10 mouse cellular contexts compared by ENCODE assay signal in genomic region chr9:80155277-80155676, GRCm38 (mm10). TPM values are rescaled to one million over a fixed set of nuclear protein-coding genes. Genes with fewer than 3 reads are reported as not detected.
DNase-seq lines count a peak whose midpoint lies in the region; ATAC-seq lines count a peak whose summit lies in the region.
"Had no signal": no experiment of that assay in that cellular context is flagged by ENCODE, and none has a peak within 500 bp of the region (broad histone marks: within the 10 kb centered on the region; RNA-seq: fewer than 3 reads in every experiment).

No protein-coding gene starts in this region.

- peak; percentile 83 for ATAC-seq in forebrain, embryonic 16.5 days
- peak; percentile 72 for ATAC-seq in hindbrain, embryonic 13.5 days (ENCODE audit: low FRiP score)
- peak; percentile 76 for ATAC-seq in neural tube, embryonic 12.5 days (ENCODE audit: low FRiP score, low read depth)
- no peak for ATAC-seq in megakaryocyte-erythroid progenitor cell, adult 5-6 weeks (replicated peaks; ENCODE audit: low FRiP score, low TSS enrichment, poor library complexity, severe bottlenecking)
- no peak for ATAC-seq in cerebellum, adult (ENCODE audit: insufficient number of reproducible peaks, low FRiP score, low TSS enrichment)

- peak; percentile 26 for DNase-seq in gastrocnemius, postnatal 14 days
- no peak for DNase-seq in gastrocnemius, adult 18-20 months (ENCODE audit: low spot score)
- peak; percentile 56 to 68 for DNase-seq in layer of hippocampus, postnatal 36 days

- H3K9ac ChIP-seq in forebrain, embryonic 16.5 days (replicated peaks; ENCODE audit: low read depth, low read length), result no peak overlapping the region
- no peak overlapping the region for H3K9ac ChIP-seq in hindbrain, embryonic 13.5 days
- H3K9ac ChIP-seq in neural tube, embryonic 12.5 days, result no peak overlapping the region
- H3K9ac ChIP-seq: embryonic facial prominence, embryonic 13.5 days had no signal

- no peak overlapping the region for H3K4me2 ChIP-seq in forebrain, embryonic 16.5 days (ENCODE audit: low read length)
- H3K4me2 ChIP-seq in hindbrain, embryonic 13.5 days, result no peak overlapping the region
- H3K4me2 ChIP-seq in neural tube, embryonic 12.5 days (replicated peaks), result no peak overlapping the region
- H3K4me2 ChIP-seq: embryonic facial prominence, embryonic 13.5 days had no signal

- 13% methylated on average over 5 of the region's 5 CpGs for WGBS in forebrain, embryonic 16.5 days
- WGBS in hindbrain, embryonic 13.5 days, result 43% methylated on average over 5 of the region's 5 CpGs
- WGBS in neural tube, embryonic 12.5 days, result 54% methylated on average over 5 of the region's 5 CpGs

- H3K36me3 ChIP-seq in forebrain, embryonic 16.5 days (ENCODE audit: control insufficient read depth, insufficient read depth), result no peaks in the 10 kb centered on the region
- H3K36me3 ChIP-seq in hindbrain, embryonic 13.5 days, result peaks cover 14% of the 10 kb centered on the region
- H3K36me3 ChIP-seq in neural tube, embryonic 12.5 days, result peaks cover 15% of the 10 kb centered on the region

- no peaks in the 10 kb centered on the region for H3K9me3 ChIP-seq in forebrain, embryonic 16.5 days (ENCODE audit: control insufficient read depth, low read length)
- H3K9me3 ChIP-seq in hindbrain, embryonic 13.5 days, result no peaks in the 10 kb centered on the region
- no peaks in the 10 kb centered on the region for H3K9me3 ChIP-seq in neural tube, embryonic 12.5 days
- H3K9me3 ChIP-seq: embryonic facial prominence, embryonic 13.5 days; megakaryocyte, embryonic 14.5 days had no signal

- peaks cover 3% of the 10 kb centered on the region; the same call in 1 of the 2 replicates for H3K4me1 ChIP-seq in forebrain, embryonic 16.5 days (replicated peaks; ENCODE audit: control insufficient read depth, insufficient read depth, low read length)
- H3K4me1 ChIP-seq in hindbrain, embryonic 13.5 days (replicated peaks), result no peaks in the 10 kb centered on the region
- no peaks in the 10 kb centered on the region for H3K4me1 ChIP-seq in neural tube, embryonic 12.5 days

- no peak overlapping the region for H3K27ac ChIP-seq in forebrain, embryonic 16.5 days (ENCODE audit: low read length)
- no peak overlapping the region for H3K27ac ChIP-seq in hindbrain, embryonic 13.5 days
- H3K27ac ChIP-seq in neural tube, embryonic 12.5 days, result no peak overlapping the region
- H3K27ac ChIP-seq: embryonic facial prominence, embryonic 13.5 days had no signal

- intact Hi-C loops in gastrocnemius, postnatal 14 days (cut with DNase I; ENCODE audit: low total_unique reads), result no loop called here

- H3K27me3 ChIP-seq in forebrain, embryonic 16.5 days (replicated peaks; ENCODE audit: control insufficient read depth, insufficient read depth, low read length), result no peaks in the 10 kb centered on the region
- no peaks in the 10 kb centered on the region for H3K27me3 ChIP-seq in hindbrain, embryonic 13.5 days
- H3K27me3 ChIP-seq in neural tube, embryonic 12.5 days (replicated peaks), result no peaks in the 10 kb centered on the region
- H3K27me3 ChIP-seq: embryonic facial prominence, embryonic 13.5 days had no signal

- no peak overlapping the region for H3K4me3 ChIP-seq in forebrain, embryonic 16.5 days (replicated peaks; ENCODE audit: low read length)
- H3K4me3 ChIP-seq in hindbrain, embryonic 13.5 days, result no peak overlapping the region
- no peak overlapping the region for H3K4me3 ChIP-seq in neural tube, embryonic 12.5 days
- H3K4me3 ChIP-seq: embryonic facial prominence, embryonic 13.5 days; megakaryocyte, embryonic 14.5 days had no signal

RNA-seq across cellular contexts. Expression of gene Myo6, which starts 9.6 kb away (rescaled TPM):
- total RNA-seq in gastrocnemius, postnatal 14 days (2021), result 10 to 100 TPM in 1 of 2 experiments, 1 to 10 TPM in 1; 9.0 to 10.3 TPM
- total RNA-seq in gastrocnemius, adult 18-20 months (2021), result 1 to 10 TPM; 7.1 to 8.8 TPM
- polyA plus RNA-seq in forebrain, embryonic 16.5 days (2015; fragmentation: Nextera tagmentation; extraction: Ambion mirVana), result 14.0 and 16.7 TPM in 2 replicates
- 19.1 and 19.7 TPM in 2 replicates for polyA plus RNA-seq in hindbrain, embryonic 13.5 days (2015; fragmentation: Nextera tagmentation; extraction: Ambion mirVana)
- 10 to 100 TPM; 77.8 to 82.3 TPM for total RNA-seq in layer of hippocampus, postnatal 36 days (2021)
- polyA plus RNA-seq in neural tube, embryonic 12.5 days (2016; fragmentation: Nextera tagmentation; extraction: Ambion mirVana), result 13.6 and 15.7 TPM in 2 replicates
- 0.72 and 9.1 TPM in 2 replicates for total RNA-seq in megakaryocyte-erythroid progenitor cell, adult 5-6 weeks (2014; fragmentation: Nextera tagmentation)
- total RNA-seq in megakaryocyte-erythroid progenitor cell, adult 5-6 weeks (2017), result 4.9 and 8.4 TPM in 2 replicates

Comparison
In these comparisons a context has a peak if more than half of its experiments do, and no peak if none do; other contexts are left out.
1. ATAC-seq: peak in forebrain, embryonic 16.5 days (single experiment), hindbrain, embryonic 13.5 days (single experiment) and neural tube, embryonic 12.5 days (single experiment); none in megakaryocyte-erythroid progenitor cell, adult 5-6 weeks (single experiment) and cerebellum, adult (single experiment).
2. RNA of gene Myo6, which starts 9.6 kb away (total RNA-seq): 77.8 to 82.3 TPM in layer of hippocampus, postnatal 36 days; 9.0 to 10.3 TPM in gastrocnemius, postnatal 14 days, 7.1 to 8.8 TPM in gastrocnemius, adult 18-20 months and 0.72 to 9.1 TPM in megakaryocyte-erythroid progenitor cell, adult 5-6 weeks; every median in the first group is over 4 times any median in the second.